Mouse (Mus musculus): Measurements from ENCODE around the gene Zbtb6.

Zbtb6 gene

DNA sequence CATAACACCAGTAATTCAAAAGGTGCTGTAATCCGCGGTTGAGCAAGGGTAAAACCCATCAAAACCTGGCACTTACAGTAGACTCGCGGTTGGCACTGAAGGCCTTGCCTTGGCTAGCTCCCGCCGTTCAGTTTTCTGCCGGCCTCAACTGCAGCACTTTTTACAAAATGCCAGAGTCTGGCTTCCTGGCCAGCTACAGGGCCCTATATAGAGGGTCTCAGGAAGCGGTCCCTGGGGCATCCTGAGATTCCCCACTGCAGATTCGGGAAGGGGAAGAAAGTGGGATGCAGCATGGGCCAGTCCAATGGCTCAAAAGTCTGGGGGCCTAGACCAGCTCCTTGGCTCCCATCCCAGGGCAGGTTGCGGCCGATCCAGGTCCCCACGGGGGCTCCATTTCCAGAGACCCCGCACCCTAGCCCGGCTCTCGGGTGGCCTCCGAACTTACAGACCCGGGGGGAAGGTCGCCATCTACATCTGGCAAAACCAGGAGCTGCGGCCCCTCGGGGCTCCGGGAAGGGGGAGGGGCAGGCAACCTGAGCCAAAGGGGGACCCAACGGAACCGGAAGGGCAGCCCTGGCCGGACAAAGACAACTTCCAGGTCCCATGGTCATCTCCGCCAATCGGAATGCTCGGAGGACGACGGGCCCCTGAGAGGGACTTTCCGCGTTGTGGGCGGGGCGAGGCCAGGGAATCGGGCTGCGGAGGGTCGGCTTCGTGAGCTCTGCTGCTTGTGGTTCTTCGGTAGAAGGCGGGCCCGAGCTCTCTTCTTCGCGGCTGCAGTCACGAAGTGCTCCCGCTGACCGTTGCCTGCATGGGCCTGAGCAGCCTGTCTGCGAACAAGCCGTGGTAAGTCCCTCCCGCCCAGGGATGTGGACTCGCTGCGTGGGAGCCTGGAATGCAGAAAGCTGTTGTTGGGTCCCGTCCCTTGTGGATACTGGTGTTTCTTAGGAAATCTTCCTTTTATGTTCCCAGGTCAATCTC is at the start of gene Zbtb6, which contains the start of the genes Zbtb26 and Rabgap1:
Gene Zbtb6, minus strand, starts transcription at position 561 of the 981 bp plus-strand sequence.
Gene Zbtb26, minus strand, starts transcription at position 525 of the 981 bp plus-strand sequence.
Gene Rabgap1, plus strand, starts transcription at position 669 of the 981 bp plus-strand sequence.
- DNase-seq, result peak; percentile 97 to 98

DNA sequence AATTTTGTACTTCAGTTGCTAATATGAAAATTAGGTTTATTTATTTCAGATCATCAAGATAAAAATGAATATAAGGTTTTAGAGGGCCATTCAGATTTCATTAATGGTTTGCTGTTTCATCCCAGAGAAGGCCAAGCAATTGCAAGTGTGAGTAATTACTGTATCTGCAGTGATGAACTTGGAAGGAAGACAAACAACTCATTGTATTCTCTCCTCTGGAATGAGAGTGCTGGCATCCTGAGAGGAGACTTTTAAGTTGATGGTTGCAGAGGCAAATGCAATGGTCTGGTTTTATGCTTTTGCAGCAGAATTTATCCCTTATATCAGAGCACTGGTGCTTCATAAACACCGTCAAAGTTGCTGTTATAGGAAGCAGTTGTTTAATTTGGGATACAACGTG is 46.0 kb upstream of the Zbtb6 start:
- DNase-seq, result no peak

DNA sequence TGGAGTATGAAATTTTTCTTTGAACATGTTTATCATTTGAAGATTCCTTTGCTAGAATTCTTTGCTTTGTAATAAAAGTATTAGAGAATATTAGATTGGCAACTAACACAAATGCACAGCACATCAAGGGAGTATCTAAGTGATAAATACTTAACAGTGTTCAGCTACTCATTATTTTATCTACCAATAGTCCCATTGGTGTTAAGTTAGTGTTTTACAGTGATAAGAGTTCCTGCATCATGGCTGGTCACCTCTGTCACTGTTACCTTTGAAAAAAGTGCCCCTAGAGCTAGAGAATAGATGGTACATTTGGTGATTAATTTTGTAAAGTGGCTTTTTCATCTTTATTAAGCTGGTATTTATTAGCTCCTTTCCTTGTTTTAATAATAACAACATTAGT is 43.4 kb upstream of the Zbtb6 start:
- DNase-seq, result no peak

DNA sequence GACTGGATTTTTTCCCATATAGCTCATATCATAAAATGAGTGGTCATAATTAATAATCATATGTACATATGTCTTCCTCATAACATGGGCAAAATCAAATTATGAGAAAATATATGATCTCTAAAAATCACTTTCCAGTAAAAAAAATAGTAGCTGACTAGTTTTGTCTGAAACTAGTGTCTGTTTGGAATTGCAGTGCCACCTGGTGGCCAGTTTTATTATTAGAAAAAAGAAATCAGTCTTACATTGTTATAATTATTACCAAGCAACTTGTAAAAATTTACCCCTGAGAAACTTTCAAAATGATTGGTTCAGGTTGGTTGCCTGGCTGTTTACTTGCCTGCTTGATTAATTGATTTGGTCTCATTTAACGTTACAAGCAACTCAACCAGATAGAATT is 42.4 kb upstream of the Zbtb6 start:
- peak; percentile 34 to 44 for DNase-seq

DNA sequence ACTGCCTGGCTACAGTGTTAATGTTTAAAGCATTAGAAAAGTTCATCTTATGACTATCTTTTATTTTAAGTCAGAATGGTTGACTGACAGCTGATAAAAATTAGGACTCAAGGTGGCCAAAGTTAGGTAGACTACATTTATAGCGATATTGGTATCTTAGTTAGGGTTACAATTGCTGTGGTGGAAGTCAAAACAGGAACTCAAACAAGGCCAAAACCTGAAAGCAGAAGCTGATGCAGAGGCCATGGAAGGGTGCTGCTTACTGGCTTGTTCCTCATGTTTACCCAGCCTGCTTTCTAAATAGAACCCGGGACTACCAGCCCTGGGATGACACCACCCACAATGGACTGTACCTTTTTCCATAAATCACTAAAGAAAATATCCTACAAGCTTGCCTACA is 41.2 kb upstream of the Zbtb6 start:
- DNase-seq, result no peak

DNA sequence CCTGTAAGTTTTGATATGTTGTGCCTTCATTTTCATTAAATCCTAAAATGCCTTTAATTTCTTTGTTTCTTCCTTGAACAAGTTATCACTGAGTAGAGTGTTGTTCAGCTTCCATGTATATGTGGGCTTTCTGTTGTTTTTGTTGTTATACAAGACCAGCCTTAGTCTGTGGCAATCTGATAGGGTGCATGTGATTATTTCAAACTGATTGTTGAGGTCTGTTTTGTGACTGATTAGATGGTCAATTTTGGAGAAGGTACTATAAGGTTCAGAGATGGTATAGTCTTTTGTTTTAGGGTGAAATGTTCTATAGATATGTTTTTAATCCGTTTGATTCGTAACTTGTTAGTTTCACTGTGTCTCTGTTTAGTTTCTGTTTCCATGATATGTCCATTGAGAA is 37.1 kb upstream of the Zbtb6 start:
- no peak for DNase-seq

DNA sequence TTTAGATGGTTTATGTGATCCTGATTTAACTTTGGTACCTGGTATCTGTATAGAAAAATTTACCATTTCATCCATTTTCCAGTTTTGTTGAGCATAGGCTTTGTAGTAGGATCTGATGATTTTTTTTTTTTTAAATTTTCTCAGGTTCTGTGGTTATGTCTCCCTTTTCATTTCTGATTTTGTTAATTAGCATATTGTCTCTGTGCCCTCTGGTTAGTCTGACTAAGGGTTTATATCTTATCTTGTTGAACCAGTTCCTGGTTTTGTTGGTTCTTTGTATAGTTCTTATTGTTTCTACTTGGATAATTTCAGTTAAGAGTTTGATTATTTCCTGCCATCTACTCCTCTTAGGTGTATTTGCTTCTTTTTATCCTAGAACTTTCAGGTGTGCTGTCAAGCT is 36.6 kb upstream of the Zbtb6 start:
- no peak for DNase-seq

DNA sequence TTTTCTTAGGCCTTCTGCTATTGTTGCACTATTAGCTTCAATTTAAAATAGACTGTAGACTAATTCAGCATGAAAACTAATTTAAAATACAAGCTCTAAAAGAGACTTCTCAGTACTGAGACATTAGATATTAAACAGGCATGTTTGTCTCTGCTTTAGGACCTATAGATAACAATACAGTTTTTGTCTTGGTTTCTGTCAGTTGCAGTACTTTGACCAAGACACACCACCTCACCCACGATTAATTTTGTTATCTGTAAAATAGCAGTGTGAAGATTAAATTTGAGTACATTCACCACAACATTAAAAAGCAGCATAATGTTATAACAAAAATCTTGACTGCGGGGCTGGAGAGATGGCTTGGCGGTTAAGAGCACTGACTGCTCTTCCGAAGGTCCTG is 23.3 kb upstream of the Zbtb6 start:
- no peak for DNase-seq

DNA sequence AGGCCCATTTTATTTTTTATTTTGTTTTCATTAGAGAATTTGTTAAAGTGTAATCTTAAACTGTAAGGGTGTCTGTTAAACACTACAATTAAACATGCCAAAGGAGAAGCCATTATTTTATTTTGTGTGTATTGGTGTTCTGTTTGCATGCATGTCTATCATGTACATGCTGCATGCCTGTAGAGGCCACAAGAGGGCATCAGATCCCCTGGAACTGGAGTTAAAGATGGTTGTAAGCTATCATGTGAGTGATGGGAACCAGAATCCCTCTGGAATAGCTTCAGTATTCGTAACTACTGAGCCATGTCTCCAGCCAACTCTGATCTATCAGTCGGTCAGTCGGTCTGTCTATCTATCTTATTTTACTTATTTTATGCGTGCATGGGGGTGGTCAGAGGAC is 17.7 kb upstream of the Zbtb6 start:
- DNase-seq, result no peak

DNA sequence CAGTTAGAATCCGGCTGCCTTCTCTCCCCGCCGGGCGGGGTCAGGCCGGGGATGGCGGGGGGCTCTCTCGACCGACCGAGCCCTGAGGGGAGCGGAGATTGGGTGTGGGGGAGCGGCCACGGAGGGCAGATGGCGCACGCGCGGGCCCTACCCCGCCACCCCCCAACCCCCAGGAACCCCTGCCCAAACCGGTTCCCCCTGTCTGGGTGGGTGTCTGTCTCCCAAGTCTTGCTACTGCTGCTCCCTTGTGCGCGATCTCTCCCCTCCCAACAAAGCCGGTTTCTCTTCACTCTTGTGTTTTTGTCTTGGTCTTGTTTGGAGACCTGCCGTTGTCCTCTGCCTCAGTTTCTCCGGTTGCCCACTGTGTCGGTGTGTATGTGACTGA is 9.4 kb upstream of the Zbtb6 start:
- DNase-seq, result no peak

DNA sequence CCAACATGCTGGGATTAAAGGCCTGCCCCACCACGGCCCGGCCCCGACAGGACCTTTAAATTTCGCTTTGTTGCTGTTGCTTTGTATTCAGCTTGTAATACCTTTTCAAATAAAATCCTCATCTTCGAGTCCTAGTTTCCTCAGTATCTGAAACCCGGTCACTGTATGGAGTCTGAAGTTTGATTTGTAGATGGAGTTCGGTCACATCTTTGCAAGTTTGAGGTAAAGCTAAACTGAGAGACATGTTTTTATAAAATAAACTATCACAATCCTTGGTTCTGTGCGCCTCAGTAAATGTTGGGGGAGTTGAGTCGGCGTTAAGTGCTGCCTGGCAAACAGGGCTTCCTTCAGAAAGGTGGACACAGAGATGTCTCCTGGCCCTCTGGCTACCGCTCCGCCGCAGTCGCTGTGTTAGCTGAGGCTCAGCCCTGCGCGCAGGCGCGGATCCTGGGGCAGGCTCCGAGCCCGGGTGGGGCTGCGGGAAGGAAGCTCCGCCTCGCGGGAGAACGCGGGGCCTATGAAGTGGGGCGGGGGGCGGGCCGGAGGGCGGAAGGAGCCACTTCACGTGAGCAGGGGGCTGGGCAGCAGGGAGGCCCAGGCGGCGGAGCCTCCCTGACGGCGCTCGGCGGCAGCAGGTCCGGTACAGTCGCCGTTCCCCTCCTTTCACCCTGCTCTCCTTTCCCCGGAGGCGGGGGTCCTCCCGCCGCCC is 8.8 kb upstream of the Zbtb6 start:
- DNase-seq, result peak; percentile 94 to 97

DNA sequence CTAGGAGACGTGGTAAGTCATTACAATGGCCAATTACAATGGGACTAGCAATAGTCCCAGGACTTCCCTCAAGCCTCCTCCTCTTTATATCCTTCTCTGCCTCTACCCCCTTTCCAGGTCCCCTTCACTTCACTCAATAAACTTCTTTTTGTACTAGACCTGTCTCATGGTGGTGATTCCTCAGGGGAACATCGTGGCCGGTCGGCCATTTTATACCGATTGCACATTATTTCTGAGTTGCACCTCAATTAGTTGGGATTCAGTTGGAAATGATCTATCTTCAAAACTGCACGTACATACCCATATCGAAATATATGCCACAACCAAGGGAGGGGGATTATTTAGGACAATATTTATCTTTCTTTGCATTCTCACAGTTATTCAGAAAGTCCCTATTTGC is 11.4 kb downstream of the Zbtb6 start:
- DNase-seq, result no peak

DNA sequence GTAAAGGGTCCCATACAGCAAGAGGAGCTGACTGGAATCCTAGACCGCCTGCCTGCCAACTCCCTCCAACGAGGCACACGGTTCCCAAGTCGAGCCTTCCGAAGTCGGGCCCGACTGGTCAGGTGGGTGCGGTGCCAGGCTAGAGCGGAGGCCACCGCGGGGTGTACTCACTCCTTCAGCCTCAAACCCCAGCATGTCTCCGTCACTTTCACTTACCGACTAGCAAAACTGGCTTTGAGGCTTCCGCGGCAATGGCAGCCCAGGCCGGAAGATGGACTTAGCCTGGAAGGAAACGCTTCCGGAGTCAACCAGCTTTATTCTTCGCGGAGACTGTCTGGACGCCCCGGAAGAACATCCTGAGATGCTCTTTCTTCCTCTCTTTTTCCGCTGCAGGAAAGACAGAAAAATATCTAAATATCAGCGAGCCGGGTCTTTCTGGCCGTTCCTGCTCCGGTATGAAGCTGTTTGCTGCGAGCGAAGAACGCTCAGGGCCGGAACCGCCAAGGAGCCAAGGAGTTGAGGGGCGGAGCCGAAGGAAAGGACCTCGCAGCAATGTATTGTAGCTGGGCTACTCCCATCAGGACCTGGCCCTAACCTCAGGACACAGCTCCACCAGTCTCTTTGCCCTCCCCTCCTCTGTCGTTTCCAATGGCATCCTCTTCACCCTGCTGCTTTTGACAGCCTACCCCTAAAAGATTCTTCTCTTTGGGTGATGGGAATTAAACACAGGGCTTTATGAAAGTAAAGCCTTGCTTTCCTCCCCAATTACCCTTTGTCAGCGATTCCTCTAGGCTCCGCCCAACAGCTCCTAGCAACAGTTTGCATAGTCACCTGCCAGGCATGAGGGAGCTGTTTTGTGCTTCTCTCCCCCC is 12.1 kb downstream of the Zbtb6 start:
- peak; percentile 82 to 90 for DNase-seq

DNA sequence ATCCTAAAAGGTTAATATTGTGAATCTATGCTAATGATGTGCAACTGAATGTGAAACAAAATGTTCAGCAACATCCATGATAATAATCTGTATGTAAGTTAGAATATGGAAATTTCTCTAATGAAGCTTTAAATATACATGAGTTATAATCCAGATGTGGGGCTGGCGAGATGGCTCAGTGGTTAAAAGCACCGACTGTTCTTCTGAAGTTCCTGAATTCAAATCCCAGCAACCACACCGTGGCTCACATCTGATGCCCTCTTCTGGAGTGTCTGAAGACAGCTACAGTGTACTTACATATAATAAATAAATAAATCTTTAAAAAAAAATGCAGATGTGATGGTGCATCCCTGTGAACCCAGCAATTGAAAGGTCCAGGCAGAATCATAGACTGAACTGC is 19.3 kb downstream of the Zbtb6 start:
- no peak for DNase-seq

DNA sequence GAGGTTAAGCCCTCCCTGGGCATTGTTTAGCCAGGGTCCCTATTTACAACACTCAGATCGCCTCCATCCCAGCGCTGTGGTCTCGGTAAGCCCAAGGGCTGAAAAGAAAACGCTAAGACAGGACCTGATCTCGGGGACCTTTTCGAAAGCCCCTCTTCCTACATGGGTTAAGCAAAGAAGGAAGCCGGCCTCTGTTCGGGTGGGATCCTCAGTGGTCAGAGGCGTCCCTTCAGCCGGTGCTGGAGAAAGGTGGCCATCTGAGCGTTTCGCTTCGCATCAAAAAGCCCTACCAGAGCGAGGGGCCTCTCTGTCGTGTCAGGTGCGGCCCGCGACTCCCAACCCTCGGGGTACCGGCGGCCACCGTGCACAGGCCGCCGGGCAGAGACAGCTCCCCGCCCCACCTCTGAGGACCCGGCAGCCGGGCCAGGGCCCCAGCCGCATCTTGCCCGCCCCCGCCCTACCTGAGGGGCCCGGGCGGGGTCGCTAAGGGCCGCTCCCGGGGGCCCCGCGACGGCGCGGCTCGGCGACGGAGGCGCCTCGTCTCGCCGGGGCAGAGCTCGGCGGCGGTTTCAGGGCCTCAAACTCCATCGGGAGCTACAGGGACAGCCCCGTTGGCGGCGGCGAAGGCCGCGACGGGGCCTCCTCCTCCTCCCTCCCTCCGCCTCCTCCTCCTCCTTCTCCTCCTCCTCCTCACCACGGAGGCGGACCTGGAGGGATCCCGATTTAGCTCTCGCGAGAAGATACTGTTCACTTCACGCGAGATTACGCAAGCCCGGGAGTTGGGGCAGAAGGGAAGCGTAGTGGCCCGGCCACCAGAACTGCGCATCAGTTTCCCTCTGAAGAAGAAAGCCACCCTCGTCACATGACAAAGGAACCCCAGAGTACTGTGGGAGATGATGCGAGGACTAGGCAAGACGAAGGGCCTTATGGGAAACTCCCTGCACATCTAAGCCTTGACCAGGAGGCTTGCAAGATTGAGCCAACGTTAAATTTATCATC is 20.4 kb downstream of the Zbtb6 start, which contains the start of gene Rc3h2:
Gene Rc3h2, minus strand, starts transcription at position 598 of the 999 bp plus-strand sequence.
- peak; percentile 93 to 96 for DNase-seq

DNA sequence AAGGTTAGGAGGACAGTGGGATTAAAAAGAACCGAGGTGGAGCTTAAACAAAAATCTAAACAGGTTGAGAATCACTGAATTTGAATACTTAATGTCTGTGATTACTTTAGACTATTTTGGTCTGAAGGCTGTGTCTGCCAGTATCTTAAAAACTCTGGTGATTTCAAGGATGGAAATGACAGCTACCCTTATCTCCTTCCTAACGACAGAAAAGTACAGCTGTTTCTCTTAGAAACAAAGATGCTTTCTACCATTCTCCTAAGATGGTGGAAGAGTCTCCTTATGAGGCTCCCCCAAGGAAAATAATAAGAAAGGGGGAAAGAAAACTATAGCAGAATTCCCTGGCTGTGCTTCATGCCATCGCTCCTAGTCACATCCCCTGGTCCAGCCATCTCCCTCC is 21.1 kb downstream of the Zbtb6 start:
- DNase-seq, result no peak

DNA sequence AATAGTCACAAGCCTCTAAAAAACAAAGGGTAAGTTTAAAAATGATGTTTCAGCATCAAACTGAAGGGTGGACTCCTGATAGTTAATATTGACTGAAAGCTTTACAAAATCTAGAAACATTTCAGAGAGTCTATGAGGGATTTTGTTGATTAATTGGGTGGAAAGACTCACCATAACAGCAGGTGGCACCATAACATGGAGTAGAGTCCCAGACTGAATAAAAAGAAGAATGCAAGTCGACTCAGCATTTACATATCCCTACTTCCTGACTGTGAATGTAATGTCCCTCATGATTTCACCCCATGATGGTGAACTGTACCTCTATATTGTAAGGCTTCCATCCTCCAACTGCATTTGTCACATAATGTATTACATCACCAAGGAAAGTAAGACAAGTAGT is 47.4 kb downstream of the Zbtb6 start:
- DNase-seq, result no peak

DNA sequence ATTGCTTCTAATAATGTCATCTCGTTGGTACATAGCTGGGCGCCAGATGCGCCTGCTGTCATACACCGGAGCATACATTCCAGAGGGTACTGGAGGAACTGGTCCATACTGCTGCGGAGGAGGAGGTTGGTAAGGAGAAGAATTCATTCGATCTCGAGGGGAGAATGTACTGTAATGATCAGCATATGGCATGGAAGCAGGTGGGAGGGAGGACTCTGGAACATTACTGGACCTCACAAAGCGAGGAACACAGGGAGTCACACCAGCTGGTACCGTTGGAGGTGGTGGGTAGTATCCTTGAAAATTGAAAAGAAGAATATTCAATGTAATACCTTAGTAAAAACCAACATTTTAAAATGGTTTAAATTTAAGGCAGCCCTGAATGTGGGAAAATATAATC is 60.0 kb downstream of the Zbtb6 start:
- no peak for DNase-seq

DNA sequence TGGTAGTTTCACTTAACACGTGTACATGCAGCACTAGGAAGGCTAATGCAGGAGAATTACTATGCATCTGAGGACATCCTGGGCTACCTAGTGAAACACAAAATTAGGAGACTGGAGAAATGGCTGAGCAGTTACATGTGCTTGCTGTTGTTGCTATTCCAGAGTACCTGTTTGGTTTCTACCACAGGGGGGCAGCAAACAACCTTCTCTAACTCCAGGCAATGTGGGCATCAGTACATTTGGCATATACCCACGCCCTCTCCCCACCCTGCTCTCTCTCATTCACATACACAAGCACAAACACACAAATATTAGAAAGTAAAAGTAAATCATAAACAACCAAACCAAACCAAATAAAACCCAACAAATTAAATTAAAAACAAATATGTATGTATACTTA is 62.8 kb downstream of the Zbtb6 start:
- peak; percentile 63 to 71 for DNase-seq

DNA sequence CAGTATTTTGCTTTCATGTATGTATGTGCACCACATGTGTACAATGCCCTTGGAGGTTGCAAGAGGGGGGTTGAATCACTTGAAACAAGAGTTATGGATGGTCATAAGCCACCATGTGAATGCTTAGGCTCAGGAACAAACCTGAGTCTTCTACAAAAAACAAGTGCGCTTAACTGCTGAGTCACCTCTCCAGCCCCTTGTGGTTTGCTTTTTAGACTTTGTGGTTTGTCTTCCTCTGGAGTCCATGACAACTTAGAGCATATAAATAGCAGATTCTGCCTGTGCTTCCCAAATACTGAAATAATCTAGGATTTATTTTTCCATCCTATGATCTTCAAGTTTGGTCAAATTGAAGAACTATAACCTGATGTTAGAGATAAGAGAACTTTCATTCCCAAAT is 67.0 kb downstream of the Zbtb6 start:
- DNase-seq, result no peak
